Mouse (Mus musculus): Measurements from ENCODE around the gene Rnf181.

Rnf181 gene

DNA sequence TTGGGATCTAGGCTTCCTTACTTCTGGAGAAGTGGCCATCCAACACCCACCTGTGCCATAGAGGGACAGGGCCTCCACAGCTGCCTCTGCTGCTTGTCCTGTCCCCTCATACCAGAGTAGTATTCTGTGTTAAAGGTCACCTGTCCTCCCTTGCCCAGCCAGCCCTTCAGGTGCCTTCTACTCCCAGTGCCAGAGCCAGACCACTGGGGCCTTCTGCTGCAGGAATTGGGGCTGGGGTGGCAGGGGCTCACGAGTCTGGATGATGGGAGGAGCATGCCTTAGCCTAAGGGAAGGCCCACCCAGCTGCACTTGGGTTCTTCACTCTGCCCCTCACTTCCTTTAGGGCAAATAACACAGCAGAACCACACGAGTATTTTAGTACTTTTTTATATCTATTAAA, 7.4 kb downstream of the Rnf181 start:
- DNase-seq = no peak

DNA sequence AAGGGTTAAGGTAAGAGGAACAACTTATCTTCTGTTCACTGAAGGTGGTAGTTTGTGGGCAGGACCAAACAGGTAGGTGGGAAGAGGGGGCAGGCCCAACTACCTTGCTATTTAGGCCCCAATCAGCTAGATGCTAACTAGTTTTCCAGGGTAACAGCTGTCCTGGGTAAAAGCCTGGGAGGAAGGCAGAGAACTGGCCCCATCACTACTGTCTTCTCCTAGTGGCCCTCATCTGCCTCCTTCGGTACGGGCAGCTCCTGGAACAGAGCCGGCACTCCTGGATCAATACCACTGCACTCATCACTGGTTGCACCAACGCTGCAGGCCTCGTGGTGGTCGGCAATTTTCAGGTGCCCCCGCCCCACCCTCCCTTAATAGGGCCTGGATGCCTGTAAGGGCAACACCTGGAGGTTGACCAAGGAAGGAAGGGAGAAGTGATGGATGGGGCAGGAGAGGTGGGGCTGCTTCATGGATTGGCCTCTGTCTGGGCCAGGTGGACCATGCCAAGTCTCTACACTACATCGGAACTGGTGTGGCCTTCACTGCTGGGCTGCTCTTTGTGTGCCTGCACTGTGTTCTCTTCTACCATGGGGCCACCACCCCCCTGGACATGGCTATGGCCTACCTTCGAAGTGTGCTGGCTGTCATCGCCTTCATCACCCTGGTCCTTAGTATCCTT, 8.5 kb downstream of the Rnf181 start:
- no peak for DNase-seq

DNA sequence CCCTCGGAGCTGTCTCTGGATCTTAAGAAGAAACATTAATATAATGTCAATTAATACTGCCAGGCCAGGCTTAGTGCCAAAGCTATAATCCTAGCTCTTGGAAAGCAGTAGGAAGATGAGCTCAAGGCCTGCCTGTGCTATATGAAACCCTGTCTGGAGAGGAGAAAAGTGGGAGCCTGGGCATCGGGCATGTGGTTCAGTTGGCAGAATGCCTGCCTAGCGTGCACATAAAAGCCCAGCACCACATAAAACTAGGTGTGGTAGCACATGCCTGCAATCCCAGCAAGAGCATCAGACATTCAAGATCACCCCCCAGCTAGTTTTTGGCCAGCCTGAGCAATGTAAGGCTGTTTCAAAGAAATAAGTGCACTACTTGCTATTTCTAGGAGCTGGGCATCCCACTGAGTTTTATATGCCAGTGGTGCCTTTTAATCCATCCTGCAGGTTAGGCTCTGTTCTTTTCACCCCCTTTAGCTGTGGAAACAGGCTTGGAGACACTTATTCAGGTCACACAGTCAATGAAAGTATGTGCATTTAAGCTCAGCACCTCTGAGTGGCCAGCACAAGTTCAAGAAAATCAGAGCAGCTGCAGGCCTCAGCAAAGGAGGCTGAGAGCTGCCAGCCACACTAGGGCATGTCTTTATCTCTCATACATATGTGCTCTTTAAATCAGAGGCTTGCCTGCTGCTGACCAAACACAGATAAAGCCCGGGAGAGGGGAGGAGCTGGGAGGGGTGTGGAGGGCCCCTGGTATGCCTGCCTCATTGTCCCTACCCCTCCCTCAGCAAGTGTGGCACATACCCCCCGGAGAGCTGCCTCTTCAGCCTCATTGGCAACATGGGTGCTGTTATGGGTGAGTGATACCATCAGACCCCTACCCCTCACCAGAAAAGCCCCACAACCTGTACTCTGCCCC, 9.3 kb downstream of the Rnf181 start:
- no peak for DNase-seq

DNA sequence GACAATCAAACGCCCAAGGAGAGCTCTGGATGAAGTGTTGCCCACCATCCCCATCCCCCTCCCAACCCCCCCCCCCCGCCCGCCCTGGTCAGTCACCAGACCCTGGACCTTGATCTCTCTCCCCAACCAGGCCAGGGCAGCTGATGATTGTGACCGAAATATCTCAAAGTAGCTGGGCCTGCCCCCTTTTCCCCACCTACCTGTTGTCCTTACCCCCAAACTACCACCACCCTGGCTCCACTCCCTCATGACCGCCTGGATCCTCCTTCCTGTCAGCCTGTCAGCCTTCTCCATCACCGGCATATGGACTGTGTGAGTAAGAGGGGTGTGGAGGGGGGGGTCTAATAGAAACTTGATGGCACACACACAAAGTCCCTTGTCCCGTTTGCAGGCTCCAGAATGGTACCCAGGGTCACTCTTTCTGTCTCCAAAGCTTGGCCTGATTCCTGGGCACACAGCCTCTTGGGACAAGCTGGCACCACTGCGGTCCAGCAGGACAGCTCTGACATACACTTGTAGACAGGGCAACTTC, 10.7 kb downstream of the Rnf181 start:
- no peak for DNase-seq

DNA sequence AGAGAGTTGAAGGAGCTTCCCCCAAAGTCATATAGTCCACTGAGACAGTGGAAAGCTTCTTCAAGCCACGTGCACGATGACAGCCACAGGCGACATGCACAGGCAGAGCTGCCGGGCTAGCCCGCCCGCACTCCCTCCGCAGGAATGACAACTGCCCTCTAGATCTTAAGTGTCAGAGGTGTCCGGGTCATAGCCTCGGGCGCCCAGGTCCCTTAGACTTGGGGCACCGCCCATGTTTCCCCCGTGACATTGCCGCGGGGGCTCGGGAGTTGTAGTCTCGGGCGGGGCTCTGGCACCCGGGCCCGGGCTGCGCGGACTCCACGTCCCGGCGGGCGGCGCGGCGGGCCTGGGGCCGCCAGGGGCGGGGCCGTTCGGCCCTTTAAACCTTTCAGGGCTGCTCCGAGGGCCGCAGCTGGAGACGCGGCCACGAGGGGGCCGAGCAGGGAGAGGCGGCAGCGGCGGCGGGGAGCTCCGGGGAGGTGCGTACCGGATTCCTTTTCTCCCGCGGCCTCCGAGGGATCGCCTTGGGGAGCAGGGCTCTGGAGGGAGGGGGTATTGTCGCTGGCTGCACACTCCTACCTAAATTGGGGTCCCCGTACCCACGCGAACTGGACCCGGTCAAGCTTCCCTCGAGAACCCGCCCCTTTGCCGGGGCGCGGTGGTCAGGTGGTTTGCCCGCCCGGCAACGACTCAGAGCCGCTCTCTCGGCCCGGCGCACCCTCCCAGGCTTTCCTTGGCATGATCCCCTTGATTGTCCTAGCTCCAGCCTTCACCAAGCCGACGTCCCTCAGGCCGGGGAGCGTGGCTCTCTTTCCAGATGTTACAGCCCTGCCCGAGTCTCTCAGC, 11.5 kb downstream of the Rnf181 start, which contains the start of gene Tmem150a:
Gene Tmem150a (plus strand): TSS at position 382 of the 846 bp plus-strand sequence.
- peak; percentile 93 for DNase-seq

DNA sequence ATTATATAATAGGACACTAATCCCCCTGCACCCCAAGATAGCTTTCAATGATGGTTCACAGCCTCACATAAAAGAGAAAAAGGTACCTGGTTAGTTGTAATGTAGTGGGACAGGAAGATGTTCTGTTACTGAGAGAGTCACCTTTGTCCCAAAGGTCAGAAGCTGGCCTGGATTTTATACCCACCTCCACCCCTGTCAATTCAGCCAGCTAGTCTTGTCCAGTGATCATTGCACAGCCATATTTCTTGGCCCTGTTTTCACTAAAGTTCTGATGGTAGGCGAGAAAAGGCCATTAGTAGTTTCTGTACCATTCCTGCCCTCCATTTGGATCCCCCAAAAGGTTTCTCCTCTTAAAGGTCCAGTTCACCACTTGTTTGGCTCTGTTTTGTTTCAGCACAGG, 12.7 kb downstream of the Rnf181 start:
- DNase-seq = no peak

DNA sequence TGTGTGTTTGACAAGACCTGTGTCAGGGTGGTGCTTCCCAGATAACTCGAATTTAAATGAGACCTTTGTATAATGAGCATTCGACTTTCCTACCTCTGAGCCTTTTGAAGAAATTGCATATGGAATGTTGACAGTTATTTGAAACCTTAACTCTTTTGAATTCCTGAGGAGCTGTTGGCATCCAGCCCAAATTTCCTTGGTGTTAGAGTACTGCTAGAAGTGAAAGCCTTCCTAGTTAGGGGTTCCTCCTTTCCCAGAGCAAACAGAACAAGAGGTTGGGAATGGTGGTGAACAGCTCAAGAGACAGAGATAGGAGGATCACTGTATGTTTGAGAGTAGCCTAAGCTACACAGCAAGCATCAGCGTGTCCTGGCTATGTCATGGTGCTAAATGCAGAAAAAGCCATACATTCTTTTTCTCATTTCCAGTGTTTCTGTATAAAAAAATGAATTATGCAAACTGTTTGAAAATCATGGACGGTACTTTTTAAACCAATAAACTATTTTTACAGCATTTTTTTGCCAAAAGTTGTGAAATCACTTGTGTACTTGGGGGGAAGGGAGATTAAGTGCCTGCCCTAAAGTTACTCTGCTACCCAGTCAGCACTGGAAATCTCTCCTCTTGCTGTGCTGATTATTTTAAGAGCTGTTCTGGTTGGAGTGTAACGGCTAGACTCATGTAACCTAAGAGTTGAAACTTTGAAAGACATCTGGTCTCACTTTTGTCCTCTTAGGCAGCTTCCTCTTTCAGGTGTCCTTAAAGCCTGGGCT, 13.9 kb downstream of the Rnf181 start:
- DNase-seq = peak; percentile 70

DNA sequence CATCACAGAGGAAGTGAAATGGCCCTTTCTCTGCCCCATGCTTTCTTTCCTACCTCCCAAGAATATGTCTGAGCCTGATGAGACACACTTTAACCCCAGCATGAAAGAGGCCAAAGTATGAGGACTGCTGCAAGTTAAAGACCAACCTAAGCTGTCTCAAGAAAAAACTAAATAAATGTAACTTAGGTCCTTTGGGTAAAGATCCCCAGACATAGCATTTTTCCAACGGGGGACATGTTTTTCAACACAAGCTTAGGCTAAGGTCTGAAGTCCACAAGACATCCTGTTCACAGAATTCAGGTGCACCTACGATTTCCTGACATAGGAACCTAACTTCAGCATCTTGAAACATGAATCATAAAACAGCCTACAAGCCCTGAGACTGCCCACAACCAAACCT, 16.5 kb downstream of the Rnf181 start:
- DNase-seq = no peak

DNA sequence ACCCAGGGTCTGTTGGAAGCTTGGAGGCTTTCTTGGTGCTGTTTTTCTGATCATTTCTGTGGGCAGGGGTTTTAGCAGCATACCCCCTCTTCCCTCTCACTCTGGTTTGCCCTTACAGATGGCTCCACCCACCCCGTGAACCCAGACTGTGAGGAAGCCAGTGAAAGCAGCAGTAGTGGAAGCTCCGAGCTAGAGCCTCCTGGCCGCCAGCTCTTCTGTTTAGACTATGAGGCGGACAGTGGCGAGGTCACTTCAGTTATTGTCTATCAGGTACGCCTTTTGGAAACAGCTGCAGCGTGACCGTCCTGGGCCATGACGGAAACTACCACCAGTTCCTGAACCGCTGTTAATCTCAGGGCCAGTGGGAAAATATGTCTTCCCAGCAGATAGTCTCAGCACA, 18.3 kb downstream of the Rnf181 start:
- no peak for DNase-seq

DNA sequence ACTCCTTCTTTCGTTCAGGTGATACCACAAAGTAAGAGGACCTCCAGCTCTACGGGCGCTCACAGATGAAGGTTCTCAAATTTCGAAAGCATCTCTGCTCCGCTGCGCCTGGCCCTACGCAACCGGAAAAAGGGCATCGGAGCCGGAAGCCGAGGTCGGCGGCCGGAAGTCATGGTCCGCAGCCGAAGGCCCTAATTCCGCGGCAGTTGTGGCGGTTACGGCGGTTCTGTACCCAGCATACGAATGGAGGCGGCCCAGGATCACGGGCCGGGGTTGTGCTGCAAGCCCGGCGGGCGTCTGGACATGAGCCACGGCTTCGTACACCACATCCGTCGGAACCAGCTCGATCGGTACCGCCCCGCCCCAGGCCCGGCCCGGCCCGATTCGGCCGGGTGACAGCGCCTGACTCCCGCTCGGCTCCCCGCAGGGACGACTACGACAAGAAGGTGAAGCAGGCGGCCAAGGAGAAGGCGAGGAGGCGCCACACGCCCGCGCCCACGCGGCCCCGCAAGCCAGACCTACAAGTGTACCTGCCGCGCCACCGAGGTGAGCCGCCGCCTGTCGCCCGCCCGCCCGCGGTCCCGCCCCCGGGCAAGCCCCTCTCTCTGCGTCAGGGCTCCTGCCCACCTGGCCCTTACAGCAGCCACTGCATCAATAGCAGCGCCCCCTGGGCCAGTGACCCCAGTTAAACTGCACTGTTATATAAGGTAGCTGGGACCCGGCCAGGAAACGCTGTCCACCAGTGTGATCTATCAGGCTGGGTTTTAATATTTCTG, 19.4 kb downstream of the Rnf181 start, which contains the start of gene 0610030E20Rik:
Gene 0610030E20Rik (plus strand): TSS at position 152 of the 776 bp plus-strand sequence.
- DNase-seq = peak; percentile 73

DNA sequence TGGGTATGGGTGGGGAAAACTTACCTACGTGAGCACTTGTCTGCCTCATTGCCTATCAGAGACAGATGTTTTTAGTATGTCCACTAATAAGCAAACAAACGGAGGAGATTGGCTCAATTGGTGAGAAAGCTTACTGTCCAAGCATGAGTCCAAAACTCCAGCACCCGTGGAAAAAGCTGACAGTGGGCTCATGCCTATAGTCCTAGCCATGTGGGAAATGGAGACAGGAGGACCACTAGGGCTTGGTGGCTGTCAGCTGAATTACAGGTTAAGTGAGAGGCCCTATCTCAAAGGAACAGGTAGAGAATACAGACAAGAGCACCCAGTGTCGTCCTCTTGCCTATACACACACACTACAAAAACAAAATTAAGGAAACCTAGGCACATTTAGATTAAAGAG, 20.5 kb downstream of the Rnf181 start:
- DNase-seq = no peak

DNA sequence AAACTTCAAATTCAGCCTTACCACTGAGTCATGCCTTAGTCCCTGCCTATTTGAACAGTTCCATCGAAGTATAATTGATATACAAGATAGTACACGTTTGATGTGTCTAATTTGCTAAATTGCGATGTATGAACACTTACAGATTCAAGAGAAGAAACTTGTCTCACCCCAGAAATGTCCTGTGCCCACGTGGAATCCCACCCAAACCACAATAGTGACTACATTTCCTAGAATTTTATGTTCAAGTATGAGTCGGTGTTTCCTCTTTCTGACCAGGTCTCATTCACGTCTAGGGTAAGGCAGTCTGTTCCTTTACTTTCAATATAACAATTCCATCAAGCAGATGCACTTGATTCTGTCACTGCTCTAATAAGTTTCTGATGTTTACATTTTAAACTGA, 21.1 kb downstream of the Rnf181 start:
- DNase-seq = no peak

DNA sequence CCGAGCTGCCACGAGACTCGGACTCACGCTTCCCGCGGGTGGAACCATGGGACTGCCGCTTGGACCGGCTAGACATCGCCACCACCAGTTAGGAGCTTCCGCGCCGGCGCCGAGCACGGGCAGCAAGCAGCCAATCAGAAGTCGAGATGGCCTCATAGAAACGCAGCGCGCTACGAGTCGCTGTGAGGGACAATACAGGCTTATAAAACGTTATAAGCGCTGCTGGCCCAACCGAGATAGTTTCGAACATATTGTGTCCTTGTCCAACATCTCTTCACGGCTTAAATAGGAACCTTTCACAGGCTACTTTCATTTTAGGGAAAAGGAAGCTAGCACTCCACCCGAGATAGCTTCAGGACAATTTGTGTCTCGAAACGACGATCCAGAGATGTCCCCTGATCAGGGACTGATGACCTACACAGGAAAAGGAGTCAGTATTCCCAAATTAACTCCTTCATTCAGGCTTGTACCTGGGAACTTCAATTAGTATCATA, 21.6 kb downstream of the Rnf181 start, which contains the start of gene Usp39:
Gene Usp39 (minus strand): TSS at position 111 of the 494 bp plus-strand sequence.
- DNase-seq = peak; percentile 96

DNA sequence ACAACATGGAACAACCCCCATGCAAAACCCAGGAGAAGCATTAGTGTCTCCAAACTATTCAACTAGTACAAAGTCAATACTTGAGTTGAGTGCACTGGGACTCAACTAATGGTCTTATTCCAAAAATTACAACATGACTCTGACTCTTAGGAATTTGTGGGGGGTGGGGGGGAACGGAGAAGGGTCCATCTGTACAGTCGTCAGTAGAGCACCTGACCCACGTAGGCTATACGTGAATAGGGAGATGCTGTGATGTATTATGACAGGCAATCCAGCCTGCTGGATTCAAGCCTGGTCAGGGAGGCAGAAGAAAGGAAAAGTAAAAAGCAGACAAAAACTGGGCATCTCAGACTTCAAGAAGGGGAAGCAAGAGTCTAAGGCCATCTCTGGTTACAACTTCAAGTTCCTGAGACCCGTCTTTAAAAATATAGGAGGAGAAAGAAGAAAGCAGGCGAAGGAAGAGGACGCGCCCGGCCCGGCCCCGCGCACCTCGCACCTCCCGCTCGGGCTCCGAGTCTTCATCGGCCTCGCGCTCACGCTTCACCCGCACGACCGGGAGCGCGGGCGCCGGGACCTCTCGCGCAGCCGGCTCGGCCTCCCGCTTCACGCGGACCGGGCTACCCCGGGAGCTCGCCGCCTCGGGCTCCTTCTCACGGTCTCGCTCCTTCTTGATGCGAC, 22.2 kb downstream of the Rnf181 start:
- DNase-seq = no peak

DNA sequence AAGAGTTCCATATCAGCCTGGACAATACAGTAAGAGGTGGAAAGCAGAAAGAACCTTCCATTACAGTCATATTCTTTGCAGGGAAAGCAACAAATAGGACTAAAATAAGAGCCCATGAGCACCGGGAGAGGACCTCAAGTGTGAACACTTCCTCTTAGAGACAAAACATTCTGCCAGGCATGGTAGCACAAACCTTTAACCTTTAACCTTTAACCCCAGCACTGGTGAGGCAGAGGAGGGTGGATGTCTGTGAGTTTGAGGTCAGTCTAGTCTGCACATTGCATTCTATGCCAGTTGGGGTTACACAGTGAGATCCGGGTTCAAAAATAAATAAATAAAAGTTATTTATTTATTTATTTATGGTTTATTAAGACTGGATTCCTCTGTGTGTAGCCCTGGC, 26.3 kb downstream of the Rnf181 start:
- no peak for DNase-seq

DNA sequence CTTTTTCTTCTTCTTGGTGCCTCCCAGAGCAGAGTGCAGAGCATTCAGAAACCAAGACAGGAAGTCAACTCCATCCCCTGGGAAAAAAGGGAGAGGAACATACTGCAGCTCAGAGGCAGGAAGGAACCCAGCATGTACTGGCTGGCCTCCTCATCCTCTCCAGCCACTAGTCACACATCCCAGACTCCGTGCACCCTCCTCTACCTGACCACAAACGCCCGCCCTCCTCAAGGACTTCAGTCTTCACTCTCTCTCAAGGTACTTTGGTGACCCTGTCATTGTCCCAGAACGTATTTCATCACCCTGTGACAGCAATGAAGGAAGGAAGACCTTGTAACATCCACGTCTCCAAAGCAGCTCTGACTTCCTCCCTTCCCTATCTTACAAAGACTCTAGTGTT, 33.6 kb downstream of the Rnf181 start:
- no peak for DNase-seq

DNA sequence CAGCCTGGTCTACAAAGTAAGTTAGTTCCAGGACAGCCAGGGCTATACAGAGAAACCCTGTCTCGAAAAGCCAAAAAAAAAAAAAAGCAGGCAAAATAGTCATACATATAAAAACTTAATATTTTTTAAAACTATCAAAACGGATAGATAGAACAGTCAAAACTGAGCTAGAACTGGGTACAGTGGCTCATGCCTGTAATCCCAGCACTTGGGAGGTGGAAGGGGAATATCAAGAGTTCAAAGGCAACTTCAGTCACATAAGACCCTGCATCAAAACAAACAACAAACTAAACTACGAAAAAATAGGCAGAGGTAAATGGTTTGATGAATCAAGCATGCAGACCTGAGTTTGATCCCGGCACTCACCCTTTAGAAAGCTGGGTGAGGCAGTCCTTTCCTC, 36.6 kb downstream of the Rnf181 start:
- DNase-seq = no peak

DNA sequence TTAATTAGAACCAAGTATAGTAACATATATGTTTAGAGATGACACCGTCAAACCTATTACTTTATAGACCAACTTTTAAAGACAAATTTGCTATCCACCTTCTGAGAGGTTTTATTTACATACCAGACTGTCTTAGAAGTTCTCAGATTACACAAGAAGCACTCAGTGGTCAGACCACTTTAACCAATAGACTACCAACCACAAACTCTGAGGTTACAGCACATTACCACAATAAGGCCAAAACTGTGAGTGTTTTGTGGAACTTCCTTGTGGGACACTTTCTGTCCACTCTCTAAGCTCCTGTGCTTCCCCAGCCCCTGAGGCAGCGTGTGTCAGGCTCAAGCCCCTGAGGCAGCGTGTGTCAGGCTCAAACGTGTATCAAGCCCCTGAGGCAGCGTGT, 37.7 kb downstream of the Rnf181 start:
- DNase-seq = no peak

DNA sequence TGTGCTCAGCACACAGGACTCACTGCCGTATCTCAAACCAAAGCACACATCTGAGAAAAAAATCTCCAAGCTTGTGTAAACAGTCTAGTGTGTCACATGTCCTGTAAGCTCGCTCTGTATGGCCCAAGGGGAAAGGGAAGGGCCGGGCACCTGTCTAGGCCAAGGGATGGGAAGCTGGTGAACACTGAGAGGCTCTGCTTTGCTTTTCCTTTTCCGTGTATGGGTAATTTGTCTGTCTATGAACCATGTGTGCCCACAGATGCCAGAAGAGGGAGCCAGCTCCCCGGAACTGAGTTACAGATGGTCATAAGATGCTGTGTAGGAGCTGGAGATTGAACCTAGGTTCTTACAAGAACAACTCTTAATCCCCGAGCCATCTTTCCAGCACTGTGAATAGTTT, 40.5 kb downstream of the Rnf181 start:
- DNase-seq = peak; percentile 57

DNA sequence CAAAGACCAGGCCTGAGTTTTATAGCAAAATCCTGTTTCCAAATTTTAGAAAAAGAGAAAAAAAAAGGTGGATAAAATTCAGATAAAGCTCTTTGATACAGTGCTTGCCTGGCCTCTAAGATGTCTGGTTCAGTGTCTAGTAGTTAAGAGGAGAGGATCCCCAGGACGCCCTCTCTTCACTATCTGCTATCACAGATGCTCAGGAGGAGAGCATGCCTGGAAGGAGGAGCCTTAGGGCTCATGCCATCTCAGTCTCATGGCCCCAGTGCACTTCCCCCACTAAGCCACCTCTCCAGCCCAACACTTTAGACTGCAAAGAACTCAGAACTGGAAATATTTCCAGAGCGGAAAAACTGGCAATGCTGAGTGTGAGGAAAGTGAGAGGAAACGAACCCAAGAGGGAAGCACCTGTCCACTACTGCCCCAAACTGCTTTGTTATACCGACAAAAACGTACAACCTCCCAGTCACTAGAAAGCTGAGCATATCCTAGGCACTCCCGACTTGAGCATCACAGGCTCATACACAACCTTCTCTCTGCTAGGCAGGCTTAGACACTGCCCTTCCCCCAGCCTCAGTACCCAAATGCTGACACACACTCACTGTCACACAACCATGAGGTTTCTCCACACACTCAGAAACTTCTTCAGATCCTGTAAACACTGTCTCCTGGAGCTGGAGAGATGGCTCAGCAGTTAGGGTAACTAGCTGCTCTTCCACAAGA, 42.8 kb downstream of the Rnf181 start:
- no peak for DNase-seq
